Mouse (Mus musculus): ENCODE data around the gene Gm28308.

GRCm38 (mm10) chr6:52234428-52235140 is 21.4 kb upstream of the Gm28308 start:
- TF ChIP-seq POLR2A (IDR thresholded peaks at IDR 0.05; ENCODE audit: insufficient read depth, low read depth, low read length) (no peak), CTCF (IDR thresholded peaks at IDR 0.05) (no peak), EP300 (IDR thresholded peaks at IDR 0.05; ENCODE audit: insufficient read depth, low read depth, low read length) (no peak)

Data from heart, adult 2 months (tissue).